Mouse (Mus musculus) liver, embryonic 14.5 days (tissue): ENCODE data around the gene Slc45a1. TPM values are rescaled to one million over a fixed set of nuclear protein-coding genes. Genes with fewer than 3 reads are reported as not detected.

ENCODE experiments used
- ATAC-seq: fragments of 200-750 bp; cut with Nextera tagmentation; 2 replicates; pipeline ENCODE4 v1.8.0; 2017; ENCODE audit warnings: moderate number of reproducible peaks, mild to moderate bottlenecking, moderate library complexity; ENCODE audit not compliant: insufficient read depth
- DNase-seq, 3 experiments: peaks; one replicate each; pipeline ENCODE4 v3.0.0-alpha.2; 2012 to 2013; ENCODE audit warnings: low read depth in 3 of 3, low spot score in 3 of 3
- H3K27ac ChIP-seq: fragments of 300-500 bp; sonication (generic); 2 replicates; pipeline ENCODE4 v1.5.1; 2014; ENCODE audit warnings: moderate library complexity, mild to moderate bottlenecking, control low read depth, inconsistent platforms
- H3K27me3 ChIP-seq: fragments of 300-500 bp; sonication (generic); 2 replicates; pipeline ENCODE4 v1.6.1; 2014; ENCODE audit warnings: mild to moderate bottlenecking, low read length, moderate library complexity; ENCODE audit not compliant: control insufficient read depth, insufficient read depth
- H3K36me3 ChIP-seq: fragments of 300-500 bp; sonication (generic); replicated peaks from 2 replicates; pipeline ENCODE4 v1.6.1; 2014; ENCODE audit warnings: low read depth; ENCODE audit not compliant: control insufficient read depth, insufficient read depth
- H3K4me1 ChIP-seq, 2 experiments: fragments of 200-500 bp in 1 of 2; fragments of 300-500 bp in 1 of 2; sonication (generic) in 1 of 2; replicated peaks; 2 replicates each; pipeline ENCODE4 v1.6.1; 2012 to 2014; ENCODE audit warnings: antibody characterized with exemption in 1 of 2, inconsistent platforms in 1 of 2, low read length in 1 of 2; ENCODE audit not compliant: control insufficient read depth in 2 of 2, insufficient read depth in 2 of 2
- H3K4me2 ChIP-seq: fragments of 300-500 bp; sonication (generic); 2 replicates; pipeline ENCODE4 v1.6.1; 2014; ENCODE audit warnings: low read depth, mild to moderate bottlenecking, control low read depth, moderate library complexity
- H3K4me3 ChIP-seq, 2 experiments: fragments of 200-500 bp in 1 of 2; fragments of 300-500 bp in 1 of 2; sonication (generic) in 1 of 2; 2 replicates each; pipeline ENCODE4 v1.5.1; 2012 to 2014; ENCODE audit warnings: low read depth in 2 of 2, low read length in 2 of 2, mild to moderate bottlenecking in 2 of 2, control low read depth in 1 of 2, inconsistent platforms in 1 of 2, moderate library complexity in 1 of 2; ENCODE audit not compliant: insufficient read depth in 1 of 2
- H3K9ac ChIP-seq: fragments of 300-500 bp; sonication (generic); replicated peaks from 2 replicates; pipeline ENCODE4 v1.6.1; 2014; ENCODE audit warnings: mild to moderate bottlenecking, control low read depth, moderate library complexity
- H3K9me3 ChIP-seq: fragments of 300-500 bp; sonication (generic); 2 replicates; pipeline ENCODE4 v1.6.1; 2016; ENCODE audit warnings: low read length, mixed read lengths; ENCODE audit not compliant: control insufficient read depth
- CTCF ChIP-seq: IDR thresholded peaks from 2 replicates; pipeline ENCODE4 v1.5.1; 2016; ENCODE audit warnings: antibody characterized with exemption, low read depth, control low read depth
- EP300 ChIP-seq: IDR thresholded peaks from 2 replicates; pipeline ENCODE4 v1.6.1; 2016; ENCODE audit warnings: antibody characterized with exemption, low read depth
- WGBS: fragments of 180-500 bp; shearing (Covaris S2); extraction: QIAGEN DNeasy Blood & Tissue Kit; methylation state at CpG from one replicate; pipeline ENCODE4 v1.1.7; 2014; ENCODE audit not compliant: insufficient replicate concordance; 5-methylcytosine and 5-hydroxymethylcytosine counted together
- polyA plus RNA-seq, 2 experiments: library from polyadenylated mRNA; depleted of rRNA in 1 of 2; stranded (reverse) in 1 of 2; unstranded in 1 of 2; fragments of >200 nt; fragmentation: Nextera tagmentation in 1 of 2; extraction: Ambion mirVana in 1 of 2; gene quantifications; 2 replicates each; pipeline versions ENCODE4 v1.2.1 to v1.2.3; 2012 to 2014

The Slc45a1 gene
- polyA plus RNA-seq, 2 experiments, result not detected

DNA sequence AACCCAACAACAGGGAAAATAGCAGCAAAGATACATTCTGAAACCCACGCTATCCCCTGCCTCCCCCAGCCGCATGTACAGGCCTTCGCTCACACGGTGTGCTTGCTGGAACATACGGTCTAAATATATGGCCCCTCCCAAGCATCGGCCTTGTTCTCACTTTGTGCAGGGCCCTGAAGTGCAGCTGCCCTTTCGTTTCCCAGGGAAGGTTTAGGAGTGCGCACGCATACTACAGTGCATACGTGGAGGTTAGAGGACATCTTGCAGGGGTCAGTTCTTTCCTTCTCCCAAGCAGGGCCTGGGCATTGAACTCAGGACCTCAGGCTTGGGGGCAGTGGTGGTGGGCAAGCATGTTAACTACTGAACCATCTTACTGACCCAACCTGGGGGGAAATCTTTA, 23.3 kb upstream of the Slc45a1 start:
- Histone ChIP-seq H3K4me2 (no peak overlapping the region), H3K4me1 (no peaks in the 10 kb centered on the region), H3K4me3 (no peak overlapping the region), H3K27ac (no peak overlapping the region), H3K9me3 (no peaks in the 10 kb centered on the region), H3K27me3 (no peaks in the 10 kb centered on the region), H3K36me3 (no peaks in the 10 kb centered on the region), H3K9ac (no peak overlapping the region)
- WGBS, result 81% methylated on average over 10 of the region's 10 CpGs
- DNase-seq (no peak), ATAC-seq (no peak)
- TF ChIP-seq EP300 (no peak), CTCF (no peak)

GRCm38 (mm10) chr4:150665806-150666205, 13.8 kb upstream of the Slc45a1 start:
- H3K36me3 ChIP-seq, result no peaks in the 10 kb centered on the region
- TF ChIP-seq CTCF (no peak), EP300 (no peak)
- no peak overlapping the region for H3K27ac ChIP-seq
- H3K4me2 ChIP-seq, result no peak overlapping the region
- H3K9me3 ChIP-seq, result no peaks in the 10 kb centered on the region
- ATAC-seq (no peak), DNase-seq (no peak)
- no peak overlapping the region for H3K9ac ChIP-seq
- no peaks in the 10 kb centered on the region; a peak in 1 of 4 replicates for H3K4me1 ChIP-seq
- WGBS, result 77% methylated on average over 10 of the region's 10 CpGs
- H3K27me3 ChIP-seq, result peaks cover 3% of the 10 kb centered on the region; the same call in 1 of the 2 replicates
- H3K4me3 ChIP-seq, result no peak overlapping the region

GRCm38 (mm10) chr4:150664726-150665125, 12.8 kb upstream of the Slc45a1 start:
- DNase-seq, result no peak
- H3K27ac ChIP-seq, result no peak overlapping the region
- TF ChIP-seq EP300 (no peak), CTCF (peak; percentile 65)
- no peak overlapping the region for H3K4me2 ChIP-seq
- H3K4me1 ChIP-seq, result no peaks in the 10 kb centered on the region; a peak in 1 of 4 replicates
- no peaks in the 10 kb centered on the region for H3K9me3 ChIP-seq
- no peaks in the 10 kb centered on the region for H3K36me3 ChIP-seq
- peaks cover 3% of the 10 kb centered on the region; the same call in 1 of the 2 replicates for H3K27me3 ChIP-seq
- no peak for ATAC-seq
- H3K9ac ChIP-seq, result no peak overlapping the region
- WGBS, result 60% methylated on average over 7 of the region's 7 CpGs
- no peak overlapping the region for H3K4me3 ChIP-seq

DNA sequence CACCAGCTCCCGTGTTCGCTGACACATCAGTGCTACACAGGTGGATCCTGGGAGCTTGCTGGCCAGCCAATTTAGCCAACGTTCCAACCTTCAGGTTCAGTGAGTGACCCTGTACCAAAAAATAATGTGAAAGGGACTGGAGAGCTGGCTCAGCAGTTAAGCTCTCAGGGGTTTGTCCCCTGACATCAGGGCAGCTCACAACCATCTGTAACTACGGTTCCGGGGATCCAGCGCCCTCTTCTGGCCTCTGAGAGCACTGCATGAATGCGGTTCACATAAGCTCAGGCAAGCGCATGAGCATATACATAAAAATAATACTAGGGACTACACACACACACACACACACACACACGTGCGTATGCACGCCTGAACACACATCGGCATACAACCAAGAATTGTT, 11.2 kb upstream of the Slc45a1 start:
- ATAC-seq, result no peak
- H3K27me3 ChIP-seq, result peaks cover 3% of the 10 kb centered on the region; the same call in 1 of the 2 replicates
- no peaks in the 10 kb centered on the region for H3K36me3 ChIP-seq
- no peak overlapping the region for H3K4me2 ChIP-seq
- H3K4me1 ChIP-seq, result no peaks in the 10 kb centered on the region; a peak in 1 of 4 replicates
- 42% methylated on average over 12 of the region's 12 CpGs for WGBS
- no peak overlapping the region for H3K4me3 ChIP-seq
- no peak overlapping the region for H3K9ac ChIP-seq
- H3K9me3 ChIP-seq, result no peaks in the 10 kb centered on the region
- H3K27ac ChIP-seq, result no peak overlapping the region
- TF ChIP-seq CTCF (peak; percentile 80), EP300 (no peak)
- DNase-seq, result no peak

DNA sequence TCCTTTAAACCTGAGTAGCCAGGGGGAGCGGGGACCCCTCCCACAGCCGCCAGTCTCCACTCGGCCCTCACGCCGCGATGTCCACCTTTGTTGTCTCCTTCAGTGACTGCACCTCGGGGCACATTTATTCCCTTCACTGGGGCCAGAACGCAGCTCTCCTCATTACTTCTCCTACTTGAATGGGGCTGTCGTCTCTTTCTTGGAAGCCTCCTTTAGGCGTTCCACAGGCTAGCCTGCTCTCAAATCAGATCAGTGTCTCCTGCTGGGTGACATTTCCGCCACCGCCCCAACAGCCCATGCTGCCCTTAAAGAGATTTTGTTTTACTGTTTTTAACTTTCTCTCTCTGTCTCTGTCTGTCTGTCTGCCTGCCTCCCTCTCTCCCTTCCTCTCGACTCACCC, 9.9 kb upstream of the Slc45a1 start:
- H3K27ac ChIP-seq, result no peak overlapping the region
- no peak overlapping the region for H3K9ac ChIP-seq
- no peaks in the 10 kb centered on the region for H3K9me3 ChIP-seq
- peaks cover 3% of the 10 kb centered on the region; the same call in 1 of the 2 replicates for H3K27me3 ChIP-seq
- H3K4me2 ChIP-seq, result no peak overlapping the region
- no peaks in the 10 kb centered on the region; a peak in 1 of 4 replicates for H3K4me1 ChIP-seq
- no peak overlapping the region for H3K4me3 ChIP-seq
- H3K36me3 ChIP-seq, result no peaks in the 10 kb centered on the region
- DNase-seq (no peak), ATAC-seq (no peak)
- 8% methylated on average over 13 of the region's 13 CpGs for WGBS
- no peak for TF ChIP-seq EP300
- TF ChIP-seq CTCF, result no peak
